Mouse (Mus musculus) cerebellum, adult 2 months (tissue): Measurements from ENCODE around the gene Bach2.

Experiments
- CTCF ChIP-seq: fragments of 200-500 bp; IDR thresholded peaks from 2 replicates; pipeline ENCODE4 v1.5.1; 2011; ENCODE audit warnings: low read depth, mild to moderate bottlenecking, control low read depth, low read length, moderate library complexity, borderline replicate concordance; ENCODE audit not compliant: insufficient read depth
- POLR2A ChIP-seq: fragments of 200-500 bp; IDR thresholded peaks from 2 replicates; pipeline ENCODE4 v1.6.1; 2011; ENCODE audit warnings: low read length, control low read depth, borderline replicate concordance; ENCODE audit not compliant: insufficient read depth

- TF ChIP-seq CTCF (no peak), POLR2A (no peak)
These were observed 270.0 kb downstream of the Bach2 start for GRCm38 (mm10) chr4:32508572-32508971.
